Mouse (Mus musculus) cerebellum, postnatal 4 days (tissue): ENCODE data around the gene 4921536K21Rik.

Experiments used
- DNase-seq, 2 experiments: peaks; one replicate each; pipeline ENCODE4 v3.0.0; 2022; ENCODE audit warnings: low spot score in 2 of 2, mixed read lengths in 1 of 2

4921536K21Rik gene

GRCm38 (mm10) chr11:3894406-3895281 lies at the start of gene 4921536K21Rik, which contains the start of gene Dusp18:
TSS of gene 4921536K21Rik (minus strand) at chr11:3895098.
TSS of gene Dusp18 (plus strand) at chr11:3895240.
- peak; percentile 74 to 90 for DNase-seq

- DNase-seq = no peak
These were observed 46.5 kb upstream of the 4921536K21Rik start for GRCm38 (mm10) chr11:3941371-3941770.

DNA sequence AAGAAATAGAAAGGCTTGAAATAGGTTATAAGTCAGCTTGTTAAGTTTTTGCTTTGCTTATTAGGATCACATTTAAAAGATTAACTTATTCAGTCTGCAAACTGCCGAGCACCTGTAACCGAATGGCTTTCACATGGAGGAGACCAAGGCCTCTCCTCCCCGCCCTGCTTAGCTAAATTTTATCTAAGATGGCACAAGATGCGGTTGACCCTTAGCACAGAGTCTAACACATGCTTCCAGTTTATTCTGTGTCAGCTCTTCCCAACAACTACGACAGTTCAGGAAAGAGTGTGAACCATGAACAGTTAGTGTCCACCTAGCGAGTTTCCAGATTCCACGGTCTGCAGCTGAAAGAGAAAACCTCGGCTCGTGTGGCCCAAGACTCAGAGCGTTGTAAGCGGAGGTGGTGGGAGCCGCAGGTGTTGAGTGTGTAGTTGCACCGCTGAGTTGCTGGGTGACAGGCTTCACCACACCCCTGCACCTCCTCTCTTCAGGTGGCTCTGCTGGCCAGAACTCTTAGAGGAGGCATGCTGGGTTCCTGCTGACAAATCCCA lies 42.5 kb upstream of the 4921536K21Rik start:
- DNase-seq = no peak

DNA sequence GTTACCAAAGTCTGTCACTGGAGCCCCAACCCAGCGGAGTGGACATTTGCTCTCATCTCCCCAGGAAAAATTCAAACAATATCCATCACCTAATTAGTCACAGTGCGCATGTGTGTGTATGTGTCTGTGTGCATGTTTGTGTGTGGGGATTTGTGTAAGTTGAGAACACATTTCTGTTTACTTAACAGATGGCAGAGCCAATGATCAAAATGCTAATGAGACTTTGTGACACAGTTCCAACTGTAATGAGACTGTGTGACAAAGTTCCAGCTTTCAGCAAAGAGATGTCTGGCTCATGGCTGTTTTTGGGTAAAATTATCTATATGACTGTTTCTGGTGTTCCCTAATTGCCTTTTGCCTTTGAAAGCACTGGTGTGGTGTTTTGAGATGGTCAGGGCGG lies 41.4 kb upstream of the 4921536K21Rik start:
- no peak for DNase-seq

DNA sequence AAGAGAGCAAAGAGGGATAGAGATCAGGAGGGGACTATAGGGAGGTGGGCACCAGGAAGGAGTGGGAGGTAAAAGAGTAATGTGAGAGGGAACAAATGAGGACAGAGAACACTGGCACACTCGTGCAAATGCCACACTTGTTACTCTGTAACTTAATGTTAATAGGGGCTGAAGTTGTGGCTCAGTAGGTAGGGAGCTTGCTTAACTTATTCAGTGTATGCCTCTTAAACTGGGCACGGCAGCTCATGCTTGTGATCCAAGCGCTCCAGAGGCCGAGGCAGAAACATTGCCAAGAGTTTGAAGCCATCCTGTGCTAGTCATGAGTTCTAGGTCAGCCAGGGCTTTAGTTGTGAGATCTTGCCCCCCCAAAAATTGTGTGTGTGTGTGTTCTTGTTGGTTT lies 40.2 kb upstream of the 4921536K21Rik start:
- no peak for DNase-seq

DNA sequence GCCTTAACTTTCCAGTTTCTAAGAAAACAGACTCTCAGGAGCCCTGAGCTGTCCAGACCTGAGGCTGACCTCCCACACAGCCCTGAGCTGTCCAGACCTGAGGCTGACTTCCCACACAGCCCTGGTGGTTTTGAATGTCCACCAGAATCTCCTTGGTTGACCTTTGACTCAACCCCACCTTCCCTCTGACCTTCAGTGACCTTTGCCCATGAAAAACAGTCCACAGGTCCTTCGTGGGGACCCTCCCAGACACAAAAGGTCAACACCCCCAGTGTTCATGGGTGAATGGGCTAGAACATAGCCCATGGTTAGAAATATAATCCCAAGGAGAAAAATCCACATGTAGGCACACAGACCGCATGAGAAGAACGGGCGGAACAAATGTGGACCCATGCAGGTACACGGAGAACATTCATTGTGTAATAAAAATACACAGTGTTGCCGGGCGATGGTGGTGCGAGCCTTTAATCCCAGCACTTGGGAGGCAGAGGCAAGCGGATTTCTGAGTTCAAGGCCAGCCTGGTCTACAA lies 38.9 kb upstream of the 4921536K21Rik start:
- DNase-seq = no peak

GRCm38 (mm10) chr11:3931511-3932211 lies 36.8 kb upstream of the 4921536K21Rik start, which contains the start of gene Tcn2:
TSS of gene Tcn2 (minus strand) at chr11:3932159.
- peak in 1 of 2 experiments; percentile 71 for DNase-seq

DNA sequence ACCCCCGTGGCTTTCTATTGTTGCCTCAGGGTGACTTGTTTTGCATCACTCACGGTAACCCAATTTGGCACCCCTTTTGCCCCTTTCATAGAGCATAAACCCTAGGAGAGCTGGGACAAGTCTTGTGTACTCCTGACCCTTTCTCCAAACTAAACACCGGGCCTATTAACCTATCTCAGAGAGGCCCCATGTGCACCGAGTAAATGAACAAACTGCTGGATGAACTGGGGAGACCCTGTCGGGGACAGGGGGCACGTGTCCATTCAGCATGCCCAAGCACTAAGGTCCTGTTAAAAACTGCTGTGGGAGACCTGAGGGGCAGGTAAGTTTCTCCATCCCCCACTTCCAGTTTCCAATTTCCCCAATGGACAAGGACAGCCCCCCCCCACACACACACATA lies 36.0 kb upstream of the 4921536K21Rik start:
- no peak for DNase-seq

- DNase-seq = no peak
These were observed 35.1 kb upstream of the 4921536K21Rik start for GRCm38 (mm10) chr11:3930019-3930418.

DNA sequence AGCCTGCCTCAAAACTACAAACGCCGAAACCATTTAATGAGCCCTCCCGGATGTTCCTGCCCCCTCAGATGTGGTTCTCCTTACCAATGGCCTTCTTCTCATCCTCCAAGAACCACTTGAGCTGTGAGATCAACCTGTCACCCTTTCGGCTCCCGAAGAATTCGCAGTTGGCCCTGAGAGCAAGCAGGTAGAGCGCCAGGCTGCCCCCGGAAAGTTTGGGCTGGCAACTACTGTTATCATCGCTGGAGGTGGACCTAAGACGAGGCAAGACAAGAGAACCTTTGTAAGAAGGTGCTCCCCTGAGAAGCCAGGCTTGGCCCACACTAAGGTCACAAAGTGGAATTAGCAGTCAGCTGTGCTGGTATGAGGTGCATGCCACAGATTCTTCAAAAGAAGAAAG lies 31.0 kb upstream of the 4921536K21Rik start:
- DNase-seq = no peak

GRCm38 (mm10) chr11:3922731-3923130 lies 27.8 kb upstream of the 4921536K21Rik start:
- DNase-seq = no peak

GRCm38 (mm10) chr11:3922115-3922514 lies 27.2 kb upstream of the 4921536K21Rik start:
- DNase-seq = no peak

DNA sequence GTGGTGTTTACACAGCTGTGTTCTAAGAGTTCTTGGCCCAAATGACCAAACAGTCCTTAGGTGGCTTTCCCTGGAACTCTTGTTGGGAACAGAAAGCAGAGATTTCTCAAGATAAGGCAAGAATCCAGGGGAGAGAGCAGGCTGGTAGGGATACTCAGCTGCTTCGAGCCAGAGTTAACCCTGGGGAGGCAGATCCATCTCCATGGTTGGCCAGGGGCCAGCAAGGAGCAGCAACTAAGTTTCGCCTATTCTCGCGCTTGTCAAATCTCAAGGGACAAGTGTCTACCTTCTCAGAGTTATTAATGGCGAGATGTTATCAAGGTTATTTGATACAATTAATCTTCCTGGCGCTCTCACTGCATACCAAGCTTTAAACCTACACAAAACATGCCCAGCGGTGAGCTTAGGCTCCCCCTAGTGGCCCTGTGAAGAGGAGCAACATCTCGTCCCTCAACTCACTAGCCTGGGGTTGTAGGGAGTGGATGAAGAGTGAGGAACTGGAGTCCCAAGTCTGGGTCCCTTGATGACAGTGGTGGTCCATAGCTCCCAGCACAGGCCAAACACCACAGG lies 26.5 kb upstream of the 4921536K21Rik start:
- DNase-seq = peak in 1 of 2 experiments; percentile 45

GRCm38 (mm10) chr11:3920476-3920875 lies 25.6 kb upstream of the 4921536K21Rik start:
- no peak for DNase-seq

DNA sequence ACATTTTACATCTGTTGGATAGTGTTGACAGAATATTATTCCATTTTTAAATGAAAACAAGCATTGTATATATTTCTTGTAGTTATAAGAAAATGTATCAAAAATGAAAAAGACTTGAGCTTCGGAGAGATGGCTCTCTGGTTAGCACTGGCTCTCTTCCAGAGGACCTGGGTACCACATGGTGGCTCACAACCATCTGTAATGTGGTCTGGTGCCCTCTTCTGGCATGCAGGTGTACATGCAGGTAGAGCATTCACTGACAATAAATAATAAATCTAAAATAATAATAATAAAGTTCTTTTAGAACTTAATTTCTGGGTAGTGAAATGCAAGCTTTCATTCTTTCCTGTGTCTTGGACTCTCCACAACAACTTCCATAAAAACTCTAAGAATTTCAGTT lies 23.8 kb upstream of the 4921536K21Rik start:
- DNase-seq = peak in 1 of 2 experiments; percentile 30

DNA sequence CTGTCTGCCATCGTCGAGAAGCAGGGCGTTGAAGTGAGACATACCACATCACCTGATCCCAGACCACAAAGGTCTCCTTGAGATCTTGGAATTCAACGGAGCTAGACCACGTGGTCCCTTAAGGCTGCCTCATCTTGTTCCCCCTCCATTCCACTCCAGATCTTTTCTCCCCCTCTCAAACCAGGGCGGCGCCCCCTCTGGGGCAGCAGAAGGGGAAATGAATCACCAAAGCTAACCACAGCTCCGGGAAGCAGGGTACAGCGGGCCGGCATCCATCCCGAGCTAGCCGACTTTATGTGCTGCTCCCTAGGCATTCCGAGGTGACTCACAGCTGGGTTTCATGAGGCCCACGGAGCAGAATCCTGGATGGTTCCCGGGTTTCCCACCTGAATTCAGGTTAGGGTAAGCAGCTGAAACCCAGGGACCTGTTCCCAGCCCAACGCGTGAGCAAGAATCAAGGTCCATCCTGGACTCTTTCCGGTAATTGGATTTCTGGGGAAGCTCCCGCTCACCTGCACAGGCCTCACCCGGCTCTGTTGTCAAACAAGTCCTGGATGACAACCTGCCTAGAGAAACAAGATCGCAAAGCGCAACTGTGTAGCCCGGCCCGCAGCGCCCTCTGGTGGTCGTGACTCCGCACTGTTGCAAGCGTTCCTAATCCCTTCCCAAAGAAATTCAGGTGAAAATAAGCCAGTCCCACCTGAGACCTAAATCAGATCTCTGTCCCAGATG lies 19.4 kb upstream of the 4921536K21Rik start, which contains the start of gene Slc35e4:
Gene Slc35e4 (minus strand): TSS at position 556 of the 732 bp plus-strand sequence.
- DNase-seq = peak; percentile 72 to 90

- peak; percentile 79 to 85 for DNase-seq
These were observed 18.6 kb upstream of the 4921536K21Rik start for GRCm38 (mm10) chr11:3913316-3914108.

DNA sequence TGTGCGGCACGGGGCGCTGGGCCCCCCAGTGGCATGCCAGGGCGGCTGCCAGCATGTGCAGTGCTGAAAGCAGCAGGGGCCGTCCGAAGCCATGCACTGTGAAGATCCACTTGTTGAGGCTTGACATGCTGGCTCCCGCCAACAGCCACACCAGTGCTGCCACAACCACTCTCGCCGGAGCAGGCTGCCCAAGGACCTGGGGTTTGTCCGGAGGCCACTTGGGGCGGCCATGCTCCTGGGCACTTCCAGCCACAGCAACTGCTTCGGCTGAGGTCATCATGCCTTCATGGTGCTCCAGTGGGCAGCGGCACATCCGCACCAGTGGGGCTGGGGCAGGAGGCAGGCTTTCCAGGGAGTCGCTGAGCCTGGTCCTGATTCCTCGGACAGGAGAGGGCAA lies 18.0 kb upstream of the 4921536K21Rik start:
- peak in 1 of 2 experiments; percentile 40 for DNase-seq

DNA sequence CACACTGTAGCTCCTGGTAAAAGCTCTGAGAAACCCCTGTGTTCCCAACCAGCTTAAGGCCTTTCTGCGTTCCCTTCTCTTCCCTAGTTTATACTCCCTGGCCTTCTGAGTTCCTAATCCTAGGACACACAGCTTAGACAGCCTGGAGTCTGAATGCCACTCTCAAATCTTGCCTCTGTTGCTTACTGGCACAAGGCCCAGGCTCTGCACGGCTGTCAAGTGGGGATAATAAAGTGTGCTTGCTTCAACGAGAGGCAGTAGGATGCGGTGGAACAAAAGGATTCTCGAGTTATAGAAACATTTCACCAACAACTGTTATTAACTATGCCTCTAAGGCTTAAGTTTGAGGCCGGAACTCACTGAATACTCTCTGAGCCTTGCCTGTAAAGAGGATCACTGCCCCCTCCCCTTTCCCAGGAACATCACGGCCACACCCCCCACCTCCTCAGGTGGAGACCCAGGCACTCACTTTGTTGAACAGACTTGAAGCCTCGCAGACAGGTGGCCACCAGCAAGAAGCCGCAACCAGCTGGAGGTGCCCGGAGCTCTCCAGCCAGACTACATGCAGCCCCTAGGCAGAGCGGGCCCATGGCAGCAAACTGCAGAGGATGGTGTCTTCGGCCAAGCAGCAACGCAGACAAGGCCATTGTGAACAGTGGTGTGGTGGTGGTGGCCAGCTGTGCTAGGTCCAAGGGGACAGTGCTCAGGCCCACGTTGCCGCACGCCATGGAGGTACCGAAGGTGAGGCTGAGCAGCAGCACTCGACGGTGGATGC lies 17.4 kb upstream of the 4921536K21Rik start:
- peak in 1 of 2 experiments; percentile 31 for DNase-seq
